Mouse (Mus musculus) heart, adult 2 months (tissue): ENCODE data around the gene Hoxb7. TPM values are rescaled to one million over a fixed set of nuclear protein-coding genes. Genes with fewer than 3 reads are reported as not detected.

Source experiments
- DNase-seq, 2 experiments: peaks; one replicate each; pipeline ENCODE4 v3.0.0; 2021
- H3K27ac ChIP-seq: fragments of 200-600 bp; 2 replicates; pipeline ENCODE4 v1.8.1; 2022
- H3K27me3 ChIP-seq: fragments of 200-500 bp; 2 replicates; pipeline ENCODE4 v1.6.1; 2012; ENCODE audit warnings: mild to moderate bottlenecking, low read length, inconsistent platforms, mixed read lengths; ENCODE audit not compliant: control insufficient read depth, insufficient read depth
- H3K36me3 ChIP-seq: fragments of 200-500 bp; 2 replicates; pipeline ENCODE4 v1.6.1; 2012; ENCODE audit warnings: low read length, inconsistent platforms; ENCODE audit not compliant: control insufficient read depth, insufficient read depth
- H3K4me1 ChIP-seq: fragments of 200-500 bp; 2 replicates; pipeline ENCODE4 v1.6.1; 2011; ENCODE audit warnings: low read length; ENCODE audit not compliant: control insufficient read depth, insufficient read depth
- H3K4me3 ChIP-seq: fragments of 200-600 bp; 2 replicates; pipeline ENCODE4 v1.8.1; 2022
- H3K79me2 ChIP-seq: fragments of 200-500 bp; replicated peaks from 2 replicates; pipeline ENCODE4 v1.6.1; 2012; ENCODE audit warnings: mild to moderate bottlenecking, inconsistent platforms, low read length, moderate library complexity, mixed read lengths; ENCODE audit not compliant: control insufficient read depth, insufficient read depth
- H3K9ac ChIP-seq: fragments of 200-500 bp; 2 replicates; pipeline ENCODE4 v1.6.1; 2012; ENCODE audit warnings: low read depth, mild to moderate bottlenecking, control low read depth, inconsistent platforms, low read length, mixed read lengths
- CTCF ChIP-seq: fragments of 200-600 bp; IDR thresholded peaks from 2 replicates; pipeline ENCODE4 v1.8.1; 2022; ENCODE audit warnings: antibody characterized with exemption, mild to moderate bottlenecking, moderate library complexity
- EP300 ChIP-seq: fragments of 200-500 bp; IDR thresholded peaks from 2 replicates; pipeline ENCODE4 v1.6.1; 2011; ENCODE audit warnings: low read depth, low read length, control low read depth; ENCODE audit not compliant: insufficient read depth
- POLR2A ChIP-seq: fragments of 200-500 bp; IDR thresholded peaks from 2 replicates; pipeline ENCODE4 v1.6.1; 2011; ENCODE audit warnings: mild to moderate bottlenecking, low read depth, low read length, control low read depth; ENCODE audit not compliant: insufficient read depth
- WGBS: fragments of 180-500 bp; shearing (Covaris S2); methylation state at CpG from one replicate; pipeline ENCODE4 v1.1.7; 2018; 5-methylcytosine and 5-hydroxymethylcytosine counted together
- intact Hi-C: fragments of 180-260 bp; cut with DNase I; formaldehyde crosslinking; loops from one replicate; pipeline ENCODE4 v1.15.1; 2025
- polyA plus RNA-seq: library from polyadenylated mRNA; depleted of rRNA; stranded (reverse); fragments of >200 nt; gene quantifications from 2 replicates; pipeline ENCODE4 v1.2.3, GENCODE M21; 2012
- total RNA-seq, 2 experiments: library from RNA; stranded (reverse); gene quantifications; 2 replicates each; pipeline ENCODE4 v1.2.3; 2021

Gene Hoxb7
- total and polyA plus RNA-seq, 3 experiments, result not detected

DNA sequence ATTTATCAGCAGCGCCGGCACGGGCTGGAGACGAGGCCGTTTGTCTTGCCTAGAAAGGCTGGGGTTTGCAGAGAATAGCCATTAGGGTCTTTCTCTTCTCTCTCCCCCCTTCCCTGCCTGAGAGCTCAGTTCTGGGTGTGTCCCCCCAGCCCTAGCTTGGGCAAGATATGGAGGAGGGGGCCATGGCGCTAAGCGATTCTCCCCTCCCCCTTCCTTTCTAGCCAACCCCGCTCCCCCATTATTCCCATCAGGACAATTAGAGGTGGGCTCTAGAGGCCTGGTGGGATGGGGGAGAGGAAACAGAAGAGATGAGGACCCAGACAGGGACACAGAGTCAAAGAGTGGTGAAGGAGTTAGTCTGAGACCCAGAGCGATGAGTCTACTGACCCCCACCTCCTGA is 988 bp downstream of the Hoxb7 start:
- H3K9ac ChIP-seq, result no peak overlapping the region
- H3K36me3 ChIP-seq, result no peaks in the 10 kb centered on the region
- TF ChIP-seq POLR2A (no peak), EP300 (no peak), CTCF (no peak)
- intact Hi-C loops, result loop anchor here (10.0 kb wide), 2 partner anchors 283 to 437 kb away; partner anchors contain the start of gene Igf2bp1
- no peak overlapping the region for H3K4me3 ChIP-seq
- WGBS, result 5% methylated on average over 9 of the region's 9 CpGs
- no peak overlapping the region for H3K27ac ChIP-seq
- H3K4me1 ChIP-seq, result peaks cover 1% of the 10 kb centered on the region; the same call in 1 of the 2 replicates
- peaks cover 49% of the 10 kb centered on the region for H3K27me3 ChIP-seq
- no peak for DNase-seq
- H3K79me2 ChIP-seq, result no peaks in the 10 kb centered on the region

DNA sequence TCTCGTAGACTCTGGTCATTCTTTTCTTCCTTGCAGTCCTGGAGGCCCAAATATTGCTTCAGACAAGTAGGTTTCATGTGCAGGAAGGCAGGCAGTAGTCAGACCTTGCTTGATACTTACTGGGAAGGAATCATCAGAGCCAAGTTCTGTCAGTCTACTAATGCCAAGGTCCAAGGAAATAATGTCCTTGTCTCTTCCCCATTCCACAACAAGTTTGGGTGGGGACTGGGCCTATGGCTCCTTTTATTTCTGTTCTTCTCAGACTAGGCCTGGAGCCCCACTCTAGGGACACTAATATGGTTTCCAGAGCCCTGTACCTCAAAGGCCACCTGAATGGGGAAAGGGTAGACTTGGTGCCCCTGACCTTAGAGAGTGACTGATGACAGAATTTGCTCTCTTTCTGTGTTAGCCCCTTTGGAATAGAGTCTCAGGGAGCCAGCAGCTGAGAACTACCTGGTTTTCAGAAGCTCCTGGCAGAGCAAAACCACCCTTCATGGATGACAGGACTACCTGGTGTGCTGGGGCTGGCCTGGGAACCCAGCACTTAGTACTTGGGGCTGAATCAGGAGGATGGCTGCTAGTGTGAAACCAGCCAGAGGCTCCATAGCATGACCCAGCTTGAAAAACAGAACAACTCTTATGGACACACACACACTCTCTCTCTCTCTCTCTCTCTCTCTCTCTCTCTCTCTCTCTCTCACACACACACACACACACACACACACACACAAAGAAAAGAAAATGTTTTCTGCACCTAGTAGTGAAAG is 2.2 kb downstream of the Hoxb7 start:
- intact Hi-C loops, result loop anchor here (10.0 kb wide), 2 partner anchors 284 to 436 kb away; partner anchors contain the start of gene Igf2bp1
- DNase-seq, result no peak
- TF ChIP-seq EP300 (no peak), POLR2A (no peak), CTCF (no peak)
- H3K9ac ChIP-seq, result no peak overlapping the region
- 14% methylated on average over 1 of the region's 1 CpGs for WGBS
- H3K27me3 ChIP-seq, result peaks cover 50% of the 10 kb centered on the region
- no peaks in the 10 kb centered on the region for H3K79me2 ChIP-seq
- peaks cover 1% of the 10 kb centered on the region; the same call in 1 of the 2 replicates for H3K4me1 ChIP-seq
- H3K36me3 ChIP-seq, result no peaks in the 10 kb centered on the region
- no peak overlapping the region for H3K4me3 ChIP-seq
- no peak overlapping the region for H3K27ac ChIP-seq

DNA sequence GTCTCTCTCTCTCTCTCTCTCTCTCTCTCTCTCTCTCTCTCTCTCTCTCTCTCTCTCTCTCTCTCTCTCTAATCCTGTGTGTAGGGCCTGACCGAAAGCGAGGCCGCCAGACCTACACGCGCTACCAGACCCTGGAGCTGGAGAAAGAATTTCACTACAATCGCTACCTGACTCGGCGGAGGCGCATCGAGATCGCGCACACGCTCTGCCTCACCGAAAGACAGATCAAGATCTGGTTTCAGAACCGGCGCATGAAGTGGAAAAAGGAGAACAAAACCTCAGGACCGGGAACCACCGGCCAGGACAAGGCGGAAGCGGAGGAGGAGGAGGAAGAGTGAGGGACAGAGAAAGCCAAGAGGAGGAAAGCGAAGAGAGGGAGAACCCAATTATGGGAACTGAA is 2.9 kb downstream of the Hoxb7 start:
- TF ChIP-seq EP300 (no peak), CTCF (no peak)
- intact Hi-C loops, result loop anchor here (10.0 kb wide), 2 partner anchors 284 to 436 kb away; partner anchors contain the start of gene Igf2bp1
- WGBS, result 6% methylated on average over 21 of the region's 21 CpGs

DNA sequence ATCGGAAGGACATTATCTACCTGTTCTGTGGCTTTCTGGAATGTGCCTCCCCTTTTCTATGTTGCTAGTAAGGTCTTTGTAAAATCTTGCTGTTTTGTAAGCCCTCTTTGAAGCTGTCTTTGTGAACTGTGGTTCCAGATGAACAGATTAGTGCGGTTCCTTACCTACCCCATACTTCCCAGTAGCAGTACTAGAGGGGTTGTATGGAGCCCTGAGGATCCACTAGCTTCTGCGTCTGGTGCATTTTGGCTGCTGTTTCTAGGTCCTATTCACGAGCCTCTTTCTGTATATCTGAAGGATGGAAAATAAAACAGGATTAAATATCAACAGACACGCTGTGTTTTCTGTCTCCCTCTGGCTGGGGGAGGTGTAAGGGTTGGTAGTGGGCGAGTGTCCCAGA is 3.4 kb downstream of the Hoxb7 start:
- Histone ChIP-seq H3K79me2 (no peaks in the 10 kb centered on the region), H3K4me1 (no peaks in the 10 kb centered on the region; the same call in 1 of the 2 replicates), H3K36me3 (no peaks in the 10 kb centered on the region), H3K27ac (no peak overlapping the region), H3K9ac (no peak overlapping the region), H3K4me3 (no peak overlapping the region), H3K27me3 (peaks cover 48% of the 10 kb centered on the region)
- 20% methylated on average over 6 of the region's 6 CpGs for WGBS
- no peak for DNase-seq
- no peak for TF ChIP-seq EP300
- no peak for TF ChIP-seq CTCF
- TF ChIP-seq POLR2A, result no peak
- intact Hi-C loops, result loop anchor here (10.0 kb wide), 2 partner anchors 285 to 435 kb away; partner anchors contain the start of gene Igf2bp1

More for the DNA sequence above, 2.9 kb downstream of the Hoxb7 start:
- Histone ChIP-seq H3K36me3 (no peaks in the 10 kb centered on the region), H3K79me2 (no peaks in the 10 kb centered on the region), H3K9ac (no peak overlapping the region), H3K4me1 (no peaks in the 10 kb centered on the region; the same call in 1 of the 2 replicates), H3K27me3 (peaks cover 49% of the 10 kb centered on the region), H3K4me3 (no peak overlapping the region), H3K27ac (no peak overlapping the region)
- DNase-seq, result no peak

DNA sequence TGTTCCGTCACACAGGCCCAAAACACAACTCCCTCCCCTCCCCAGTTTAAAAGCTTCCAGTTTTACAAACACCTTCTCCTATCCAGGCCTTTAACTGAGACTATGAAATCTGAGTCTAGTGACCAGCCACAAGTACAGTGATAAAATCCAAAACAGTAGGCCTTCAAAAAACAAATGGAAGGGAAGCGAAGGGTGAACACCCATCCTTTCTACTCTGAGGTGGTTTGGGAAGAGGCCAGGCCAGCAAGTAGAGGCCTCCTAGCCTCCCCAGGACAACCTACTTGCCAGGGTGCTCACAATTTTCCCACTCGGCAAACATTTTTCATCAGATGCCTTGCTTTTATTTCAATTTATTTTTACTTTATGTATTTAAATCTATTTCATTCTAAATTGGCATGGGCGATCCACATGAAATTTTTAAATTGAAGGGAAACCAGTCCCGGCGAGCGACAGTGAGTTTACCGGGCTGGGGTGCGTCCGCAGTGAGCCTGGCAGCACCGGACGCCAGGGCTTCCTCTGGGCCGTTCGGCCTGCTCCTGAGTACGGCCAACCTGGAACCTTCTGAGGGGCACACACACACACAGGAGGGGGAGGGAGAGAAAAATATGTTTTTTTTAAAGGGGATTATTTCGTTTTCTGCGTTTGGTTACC is 4.4 kb downstream of the Hoxb7 start:
- Histone ChIP-seq H3K4me3 (no peak overlapping the region), H3K4me1 (no peaks in the 10 kb centered on the region), H3K27ac (no peak overlapping the region), H3K27me3 (peaks cover 47% of the 10 kb centered on the region), H3K79me2 (no peaks in the 10 kb centered on the region), H3K36me3 (no peaks in the 10 kb centered on the region), H3K9ac (no peak overlapping the region)
- TF ChIP-seq EP300 (no peak), CTCF (no peak), POLR2A (no peak)
- DNase-seq, result no peak
- 29% methylated on average over 17 of the region's 17 CpGs for WGBS
- intact Hi-C loops, result no loop called here
